Mouse (Mus musculus): ENCODE measurements at regions not wholly inside any gene's neighbourhood (a gene's known extent, or its start where the extent isn't known, plus 50 kb on each side); places are given as distances from the start of the nearest gene placed in this dataset.
"Not testable (repeated sequence)": the region's sequence is repeated elsewhere in the genome, so short reads cannot be mapped to it uniquely, and the experiment has no call there.

DNA sequence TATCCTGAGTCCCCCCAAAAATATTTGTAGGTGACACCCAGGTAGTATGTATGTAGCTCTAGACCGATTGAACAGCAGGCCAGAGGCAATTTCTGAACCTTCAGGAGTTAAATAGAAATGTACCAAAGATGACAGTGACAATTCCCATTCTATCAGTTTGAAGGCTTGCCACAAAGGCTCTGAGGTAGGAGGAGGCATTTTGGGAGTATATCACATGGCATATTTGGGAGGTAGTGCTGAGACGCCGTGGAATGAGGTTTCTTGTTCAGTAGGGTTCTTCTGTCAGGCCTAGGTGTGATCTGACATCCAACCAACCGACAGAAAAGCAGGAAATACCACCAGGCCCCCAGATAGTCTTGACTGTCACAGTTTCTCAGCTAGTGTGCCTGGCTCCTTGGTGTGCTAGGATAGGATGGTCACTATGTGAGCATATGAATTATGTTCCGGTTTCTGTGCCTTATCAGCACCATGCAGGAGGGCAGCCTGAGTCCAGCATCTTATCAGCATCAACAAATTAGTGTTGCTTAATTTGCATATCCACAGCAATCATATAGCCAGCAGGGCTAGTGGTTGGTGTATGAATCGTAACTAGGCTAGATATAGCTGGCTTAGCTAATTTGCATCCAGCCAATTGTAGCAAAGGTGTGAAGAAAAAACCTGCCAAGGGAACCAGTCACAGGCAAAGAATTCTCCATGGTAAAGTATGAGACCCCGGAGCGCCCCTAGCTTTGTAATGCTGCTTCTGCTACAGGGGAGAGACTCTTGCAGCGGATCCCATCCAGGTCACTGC is 136.3 kb upstream of the Bcor start:
- DNase-seq (ENCODE audit: low spot score in 2 of 2), result no peak

- DNase-seq (ENCODE audit: low spot score in 2 of 2), result no peak
These were observed 138.5 kb upstream of the Bcor start for GRCm38 (mm10) chrX:12298609-12299008.

- DNase-seq (ENCODE audit: low spot score in 2 of 2), result no peak
These were observed 139.1 kb upstream of the Bcor start for GRCm38 (mm10) chrX:12299236-12299635.

DNA sequence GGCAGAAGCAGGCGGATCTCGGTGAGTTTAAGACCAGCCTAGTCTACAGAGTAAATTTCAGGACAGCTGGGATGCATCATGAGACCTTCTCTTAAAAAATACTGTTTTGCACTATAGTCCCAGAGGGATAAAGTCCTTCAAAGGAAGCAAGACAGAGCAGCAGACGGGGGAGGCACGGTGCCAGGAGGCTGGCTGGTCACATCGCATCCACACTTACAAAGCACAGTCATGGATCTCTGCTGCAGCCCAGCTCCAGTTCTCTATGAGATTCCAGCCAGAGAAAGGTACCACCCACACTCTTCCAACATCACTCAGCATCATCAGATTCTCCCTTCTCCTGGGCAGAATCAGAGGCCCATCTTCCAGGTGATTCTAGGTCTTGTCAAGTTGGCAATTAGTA is 144.5 kb upstream of the Bcor start:
- DNase-seq (ENCODE audit: low spot score in 2 of 2), result no peak

DNA sequence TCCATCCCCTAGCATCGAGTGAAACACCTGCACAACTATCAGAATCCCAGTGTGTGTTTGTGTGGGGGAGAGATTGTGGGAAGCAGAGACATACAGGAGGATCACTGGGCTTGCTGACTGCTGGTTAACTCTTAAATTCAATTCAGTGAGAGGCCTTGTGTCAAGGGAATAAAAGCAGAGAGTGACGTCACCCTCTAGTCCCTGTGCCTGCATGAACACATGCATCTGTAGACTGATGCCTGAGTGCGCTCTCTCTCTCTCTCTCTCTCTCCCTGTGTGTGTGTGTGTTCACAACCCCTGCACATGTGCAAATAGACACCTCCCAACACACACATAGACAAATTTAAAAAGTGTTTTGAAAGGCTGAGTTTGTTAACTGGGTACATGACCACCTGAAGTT is 146.8 kb upstream of the Bcor start:
- DNase-seq (ENCODE audit: low spot score in 2 of 2), result no peak

DNA sequence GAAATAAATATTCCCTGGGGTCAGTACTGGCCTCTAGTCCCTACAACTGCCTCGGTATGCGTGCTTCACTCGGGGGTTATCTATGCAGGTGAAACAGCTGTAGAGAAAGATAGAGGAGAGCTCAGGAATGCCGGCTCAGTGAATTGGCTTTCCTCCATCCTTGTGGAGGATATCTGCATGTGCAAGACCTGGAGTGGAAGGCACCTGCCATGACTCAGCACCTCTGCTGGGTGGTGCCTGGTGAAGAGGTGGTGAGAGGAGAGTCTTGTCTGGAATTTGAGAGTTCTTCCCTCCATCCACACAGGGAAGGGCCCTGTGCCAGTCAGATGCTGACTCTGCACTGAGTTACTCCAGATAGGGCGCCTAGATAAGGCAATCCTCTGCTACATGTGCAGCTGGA is 152.4 kb upstream of the Bcor start:
- no peak for DNase-seq (ENCODE audit: low spot score in 2 of 2)

DNA sequence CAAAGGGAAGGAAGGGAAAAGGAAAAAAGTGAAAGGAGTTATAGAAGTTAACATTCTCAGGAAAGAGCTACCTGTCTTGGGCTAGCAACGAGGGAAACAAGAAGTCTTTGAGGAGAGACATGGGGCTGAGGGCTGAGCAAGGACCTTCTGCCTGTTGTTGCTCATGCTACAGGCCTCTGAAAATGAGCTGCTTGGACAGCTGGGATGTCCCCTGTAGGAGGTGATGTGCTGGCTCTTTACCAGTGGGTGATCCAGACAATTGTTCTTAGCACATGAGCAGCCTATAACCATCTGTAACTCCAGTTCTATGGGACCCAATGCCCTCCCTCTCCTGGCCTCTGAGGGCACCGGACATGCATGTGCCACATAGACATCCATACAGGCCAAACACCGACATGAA is 155.5 kb upstream of the Bcor start:
- no peak for DNase-seq (ENCODE audit: low spot score in 2 of 2)

DNA sequence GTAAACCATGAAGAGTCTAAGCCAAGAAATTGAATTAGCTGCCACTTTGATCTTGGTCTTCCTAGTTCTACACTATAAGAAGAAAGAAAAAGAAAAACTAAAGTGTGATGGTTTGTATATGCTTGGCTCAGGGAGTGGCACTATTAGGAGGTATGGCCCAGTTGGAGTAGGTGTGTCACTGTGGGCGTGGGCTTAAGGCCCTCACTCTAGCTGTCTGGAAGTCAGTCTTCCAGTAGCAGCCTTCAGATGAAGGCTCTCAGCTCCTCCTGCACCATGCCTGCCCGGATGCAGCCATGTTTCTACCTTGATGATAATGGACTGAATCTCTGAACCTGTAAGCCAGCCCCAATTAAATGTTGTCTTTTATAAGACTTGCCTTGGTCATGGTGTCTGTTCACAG is 157.3 kb upstream of the Bcor start:
- DNase-seq (ENCODE audit: low spot score in 2 of 2), result not testable (repeated sequence)

- no peak for DNase-seq (ENCODE audit: low spot score in 2 of 2)
These were observed 158.9 kb upstream of the Bcor start for GRCm38 (mm10) chrX:12318848-12319651.

DNA sequence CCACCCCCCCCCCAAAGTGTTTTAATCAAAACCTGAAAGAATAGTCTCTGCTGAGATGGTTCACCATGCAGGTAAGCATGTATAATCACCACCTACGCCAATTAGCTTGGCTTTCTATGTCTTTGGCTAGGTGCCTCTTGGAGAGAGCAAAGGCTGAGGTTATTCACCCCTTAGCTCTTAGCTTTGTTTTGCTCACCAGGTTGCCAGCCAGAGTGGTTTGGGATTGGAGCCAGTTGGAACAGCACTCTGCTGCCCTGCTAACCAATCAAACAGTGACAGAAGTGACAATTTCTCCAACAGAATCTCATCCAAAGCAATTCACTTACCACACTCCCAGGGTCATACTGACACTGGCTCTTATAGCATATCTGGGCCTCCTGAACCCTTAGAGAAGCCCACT is 162.3 kb upstream of the Bcor start:
- DNase-seq (ENCODE audit: low spot score in 2 of 2), result no peak

DNA sequence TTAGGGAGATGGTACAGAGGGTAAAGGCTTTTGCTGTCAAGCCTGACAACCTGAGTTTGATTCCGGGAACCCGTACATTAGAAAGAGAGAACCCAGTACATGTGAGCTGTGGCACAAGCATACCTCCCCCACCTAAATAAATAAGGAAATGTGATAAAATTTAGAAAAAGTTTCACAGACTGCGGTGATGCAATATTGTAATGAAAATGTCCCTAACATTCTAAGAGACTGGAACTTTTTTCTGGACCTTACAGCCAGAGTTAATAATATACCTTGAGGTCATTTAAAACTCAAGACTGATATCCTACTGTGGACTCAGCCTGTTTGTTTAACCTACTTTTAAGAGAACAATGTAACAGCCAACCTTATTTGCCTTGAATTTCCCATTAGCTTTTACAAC is 163.1 kb upstream of the Bcor start:
- DNase-seq (ENCODE audit: low spot score in 2 of 2), result no peak

- no peak for DNase-seq (ENCODE audit: low spot score in 2 of 2)
These were observed 163.7 kb upstream of the Bcor start for GRCm38 (mm10) chrX:12323812-12324211.

DNA sequence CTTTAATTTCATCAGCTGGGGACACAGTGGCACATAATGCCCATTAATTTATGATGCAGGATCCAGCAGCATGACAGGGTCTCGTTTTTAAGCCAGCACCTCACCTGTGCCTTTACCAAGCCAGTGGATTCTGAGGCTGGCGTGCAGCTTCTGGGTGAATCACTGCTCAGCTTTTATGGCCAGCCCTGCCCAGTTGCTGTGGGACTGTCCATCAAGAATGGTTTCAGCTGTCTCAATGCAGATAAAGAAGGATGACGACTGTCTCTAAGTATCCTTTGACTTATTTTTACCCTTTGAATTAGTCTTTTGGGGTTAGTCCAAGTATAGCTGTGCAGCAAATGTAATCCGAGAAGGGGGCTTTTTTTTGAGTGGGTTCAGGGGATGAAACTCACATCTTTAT is 167.3 kb upstream of the Bcor start:
- DNase-seq (ENCODE audit: low spot score in 2 of 2), result no peak

- DNase-seq (ENCODE audit: low spot score in 2 of 2), result peak in 1 of 2 experiments; percentile 8
These were observed 180.4 kb upstream of the Bcor start for GRCm38 (mm10) chrX:12340561-12340960.

- no peak for DNase-seq (ENCODE audit: low spot score in 2 of 2)
These were observed 181.3 kb upstream of the Bcor start for GRCm38 (mm10) chrX:12341356-12341965.

GRCm38 (mm10) chrX:12344805-12345555 is 184.8 kb upstream of the Bcor start:
- no peak for DNase-seq (ENCODE audit: low spot score in 2 of 2)

GRCm38 (mm10) chrX:12346856-12347255 is 186.7 kb upstream of the Bcor start:
- DNase-seq (ENCODE audit: low spot score in 2 of 2), result no peak

- DNase-seq (ENCODE audit: low spot score in 2 of 2), result no peak
These were observed 188.0 kb upstream of the Bcor start for GRCm38 (mm10) chrX:12348117-12348516.

- no peak for DNase-seq (ENCODE audit: low spot score in 2 of 2)
These were observed 194.7 kb upstream of the Bcor start for GRCm38 (mm10) chrX:12354875-12355274.

DNA sequence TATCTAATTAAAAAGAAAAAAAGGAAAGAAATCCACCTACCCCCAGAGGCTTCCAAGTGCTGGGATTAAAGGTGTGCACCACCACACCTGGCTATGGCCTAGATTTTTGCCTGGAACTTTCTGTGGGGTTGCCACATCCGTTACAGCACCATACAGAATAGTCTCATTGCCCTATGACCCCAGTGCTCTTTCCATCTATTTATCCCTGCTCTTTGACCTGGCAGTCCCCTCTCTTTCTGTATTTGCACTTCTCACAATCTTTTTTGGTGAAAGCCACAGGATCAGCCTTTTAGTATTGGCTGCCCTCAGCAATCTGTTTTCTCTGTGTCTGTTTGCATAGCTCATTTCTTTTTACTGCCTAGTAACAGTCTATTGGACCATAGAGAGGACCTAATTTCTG is 197.9 kb upstream of the Bcor start:
- DNase-seq (ENCODE audit: low spot score in 2 of 2), result no peak

- DNase-seq (ENCODE audit: low spot score in 2 of 2), result no peak
These were observed 205.6 kb upstream of the Bcor start for GRCm38 (mm10) chrX:12365582-12366323.
